Mouse (Mus musculus): Measurements from ENCODE around the gene Birc5. TPM values are rescaled to one million over a fixed set of nuclear protein-coding genes. Genes with fewer than 3 reads are reported as not detected.

Birc5 gene
- polyA plus RNA-seq, 1 experiment from 2014 or later: 37.9 TPM

DNA sequence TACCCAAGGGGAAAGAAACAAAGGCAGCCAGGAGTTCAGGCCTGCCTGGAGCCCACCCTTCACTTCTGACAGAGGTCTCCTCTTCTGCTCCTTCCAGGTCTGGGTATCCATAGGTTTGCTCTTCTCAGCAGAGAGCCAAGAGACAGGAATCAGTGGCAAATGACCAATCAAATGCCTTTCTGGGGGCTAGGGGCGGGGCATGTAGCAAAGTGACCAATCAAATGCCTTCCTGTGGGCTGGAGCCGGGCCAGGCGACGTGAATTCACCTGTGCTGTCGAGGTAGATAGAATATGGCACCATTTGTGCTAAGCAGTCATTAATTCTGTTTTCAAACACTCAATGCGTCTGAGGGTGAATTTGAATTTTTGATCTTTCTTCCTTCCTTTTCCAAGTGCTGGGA, 43.1 kb downstream of the Birc5 start:
- peaks cover 5% of the 10 kb centered on the region; the same call in 1 of the 2 replicates for H3K27me3 ChIP-seq (replicated peaks; ENCODE audit: control insufficient read depth, insufficient read depth, low read length)
- H3K4me2 ChIP-seq (ENCODE audit: low read length): no peak overlapping the region
- no peaks in the 10 kb centered on the region for H3K36me3 ChIP-seq (ENCODE audit: control insufficient read depth, insufficient read depth, low read length)
- 59% methylated on average over 6 of the region's 6 CpGs for WGBS
- H3K9ac ChIP-seq (ENCODE audit: low read depth, low read length): no peak overlapping the region
- no peak for ATAC-seq
- peaks cover 26% of the 10 kb centered on the region for H3K4me1 ChIP-seq (ENCODE audit: control insufficient read depth, insufficient read depth, low read depth, low read length)
- no peak overlapping the region for H3K4me3 ChIP-seq (ENCODE audit: low read length)
- H3K27ac ChIP-seq (ENCODE audit: low read depth, low read length): no peak overlapping the region
- no peaks in the 10 kb centered on the region for H3K9me3 ChIP-seq (ENCODE audit: control insufficient read depth, low read length)

DNA sequence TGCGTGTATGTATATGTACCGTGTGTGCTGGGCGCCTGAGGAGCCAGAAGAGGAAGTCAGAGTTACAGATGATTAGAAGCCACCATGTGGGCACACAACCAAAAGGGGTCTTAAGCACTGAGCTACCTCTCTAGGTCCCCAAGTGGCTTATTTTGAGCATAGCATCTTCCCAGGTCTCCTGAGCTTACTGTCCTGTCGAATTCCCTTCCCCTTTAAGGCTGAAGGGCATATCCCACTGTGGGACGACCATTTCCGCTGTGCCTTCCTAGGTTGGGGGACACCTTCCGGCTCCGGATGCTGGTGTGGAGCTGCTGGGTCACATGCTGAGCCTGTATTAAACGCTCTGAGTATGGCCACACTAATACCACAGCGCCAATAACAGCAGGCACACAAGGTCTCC, 45.6 kb downstream of the Birc5 start:
- Histone ChIP-seq H3K36me3 (ENCODE audit: control insufficient read depth, insufficient read depth, low read length) (no peaks in the 10 kb centered on the region), H3K4me2 (ENCODE audit: low read length) (no peak overlapping the region), H3K4me3 (ENCODE audit: low read length) (no peak overlapping the region), H3K4me1 (ENCODE audit: control insufficient read depth, insufficient read depth, low read depth, low read length) (peaks cover 15% of the 10 kb centered on the region), H3K27ac (ENCODE audit: low read depth, low read length) (no peak overlapping the region), H3K9me3 (ENCODE audit: control insufficient read depth, low read length) (no peaks in the 10 kb centered on the region), H3K27me3 (replicated peaks; ENCODE audit: control insufficient read depth, insufficient read depth, low read length) (peaks cover 5% of the 10 kb centered on the region; the same call in 1 of the 2 replicates), H3K9ac (ENCODE audit: low read depth, low read length) (no peak overlapping the region)
- ATAC-seq: no peak
- WGBS: 67% methylated on average over 10 of the region's 10 CpGs

DNA sequence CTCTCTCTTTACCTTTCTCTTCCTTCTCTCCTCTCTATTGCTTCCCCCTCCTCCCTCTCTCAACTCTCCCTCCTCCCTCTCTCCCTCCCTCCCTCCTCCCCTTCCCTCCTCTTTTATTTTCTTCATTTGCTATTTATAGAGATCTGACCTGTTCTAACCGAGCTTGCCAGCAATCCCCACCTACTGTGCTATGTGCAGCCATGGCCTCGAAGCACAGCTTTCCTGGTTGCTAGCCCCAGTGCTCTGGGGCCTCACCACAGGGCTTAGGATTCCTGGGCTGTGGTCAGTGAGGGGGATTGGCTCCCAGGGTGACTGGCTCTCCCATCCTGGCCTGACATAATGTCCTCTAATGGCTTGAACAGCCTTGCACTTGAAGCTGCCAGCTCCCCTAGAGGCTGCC, 47.5 kb downstream of the Birc5 start:
- Histone ChIP-seq H3K9me3 (ENCODE audit: control insufficient read depth, low read length) (no peaks in the 10 kb centered on the region), H3K27ac (ENCODE audit: low read depth, low read length) (no peak overlapping the region), H3K4me1 (ENCODE audit: control insufficient read depth, insufficient read depth, low read depth, low read length) (no peaks in the 10 kb centered on the region), H3K4me2 (ENCODE audit: low read length) (no peak overlapping the region), H3K9ac (ENCODE audit: low read depth, low read length) (no peak overlapping the region), H3K27me3 (replicated peaks; ENCODE audit: control insufficient read depth, insufficient read depth, low read length) (peaks cover 3% of the 10 kb centered on the region; the same call in 1 of the 2 replicates), H3K36me3 (ENCODE audit: control insufficient read depth, insufficient read depth, low read length) (no peaks in the 10 kb centered on the region), H3K4me3 (ENCODE audit: low read length) (no peak overlapping the region)
- whole genome bisulfite sequencing: 43% methylated on average over 2 of the region's 2 CpGs
- no peak for ATAC-seq

DNA sequence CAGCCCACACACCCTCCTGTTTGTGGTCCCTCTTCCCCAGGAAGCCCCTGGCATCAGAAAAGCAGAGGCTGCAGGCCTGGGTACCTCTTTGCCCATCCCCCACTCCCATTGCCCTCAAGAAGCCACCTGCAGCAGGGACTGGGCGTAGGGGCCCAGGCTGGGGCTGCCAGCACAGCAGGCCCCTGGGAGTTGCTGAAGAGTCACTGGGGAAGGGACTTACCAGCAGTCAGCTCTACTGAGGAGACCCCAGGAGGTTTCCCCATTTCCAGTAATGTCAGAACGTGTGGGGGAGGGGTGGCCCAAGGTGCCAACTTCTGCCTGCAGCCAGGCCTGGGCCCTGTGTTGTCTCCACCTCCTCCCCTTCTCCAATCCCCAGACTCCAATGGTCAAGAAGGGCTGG, 53.2 kb downstream of the Birc5 start:
- Histone ChIP-seq H3K27ac (ENCODE audit: low read depth, low read length) (no peak overlapping the region), H3K27me3 (replicated peaks; ENCODE audit: control insufficient read depth, insufficient read depth, low read length) (no peaks in the 10 kb centered on the region), H3K36me3 (ENCODE audit: control insufficient read depth, insufficient read depth, low read length) (no peaks in the 10 kb centered on the region), H3K9me3 (ENCODE audit: control insufficient read depth, low read length) (no peaks in the 10 kb centered on the region), H3K4me3 (ENCODE audit: low read length) (no peak overlapping the region), H3K9ac (ENCODE audit: low read depth, low read length) (no peak overlapping the region), H3K4me2 (ENCODE audit: low read length) (no peak overlapping the region), H3K4me1 (ENCODE audit: control insufficient read depth, insufficient read depth, low read depth, low read length) (no peaks in the 10 kb centered on the region)
- no peak for ATAC-seq
- 64% methylated on average over 2 of the region's 2 CpGs for WGBS

DNA sequence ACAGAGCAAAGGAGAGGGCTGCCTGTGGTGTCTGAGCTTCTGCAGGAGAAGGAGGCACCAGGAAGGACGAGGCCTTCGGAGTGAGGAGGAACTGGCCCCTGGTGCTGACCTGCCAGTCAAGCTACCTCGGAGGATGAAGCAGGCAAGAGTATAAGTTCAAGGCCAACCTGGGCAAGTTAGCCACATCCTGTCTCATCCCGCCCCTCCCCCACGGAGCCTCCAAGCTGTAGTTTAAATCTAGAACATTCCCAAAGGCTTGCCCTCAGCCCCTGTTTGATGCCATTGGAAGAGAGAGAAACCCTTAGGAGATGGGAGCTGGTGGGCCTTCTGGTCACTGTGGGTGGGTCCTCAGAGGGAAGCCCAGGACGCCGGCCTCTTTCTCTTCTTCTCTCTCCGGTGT, 55.4 kb downstream of the Birc5 start:
- Histone ChIP-seq H3K9me3 (ENCODE audit: control insufficient read depth, low read length) (no peaks in the 10 kb centered on the region), H3K9ac (ENCODE audit: low read depth, low read length) (no peak overlapping the region), H3K4me2 (ENCODE audit: low read length) (no peak overlapping the region), H3K4me1 (ENCODE audit: control insufficient read depth, insufficient read depth, low read depth, low read length) (no peaks in the 10 kb centered on the region), H3K27ac (ENCODE audit: low read depth, low read length) (no peak overlapping the region), H3K27me3 (replicated peaks; ENCODE audit: control insufficient read depth, insufficient read depth, low read length) (no peaks in the 10 kb centered on the region), H3K4me3 (ENCODE audit: low read length) (no peak overlapping the region), H3K36me3 (ENCODE audit: control insufficient read depth, insufficient read depth, low read length) (no peaks in the 10 kb centered on the region)
- no peak for ATAC-seq
- WGBS: 91% methylated on average over 8 of the region's 8 CpGs

Other genes with a start within 250 kb of the Birc5 start
- 18.9 and 21.4 TPM in 2 replicates for gene Tnrc6c, start 195.0 kb upstream of the Birc5 start, polyA plus RNA-seq (2015; fragmentation: Nextera tagmentation; extraction: Ambion mirVana)
- gene Tmc8, start 67.2 kb upstream of the Birc5 start, polyA plus RNA-seq (2015; fragmentation: Nextera tagmentation; extraction: Ambion mirVana): 0.76 and 1.0 TPM in 2 replicates
- gene Tmc6, start 67.1 kb upstream of the Birc5 start, polyA plus RNA-seq (2015; fragmentation: Nextera tagmentation; extraction: Ambion mirVana): 6.4 and 6.6 TPM in 2 replicates
- gene 6030468B19Rik, start 51.6 kb upstream of the Birc5 start, polyA plus RNA-seq (2015; fragmentation: Nextera tagmentation; extraction: Ambion mirVana): not detected in 2 replicates
- gene Gm20708, start 39.6 kb upstream of the Birc5 start, polyA plus RNA-seq (2015; fragmentation: Nextera tagmentation; extraction: Ambion mirVana): 1.1 and 1.8 TPM in 2 replicates
- 17.4 and 20.9 TPM in 2 replicates for gene Syngr2, start 39.6 kb upstream of the Birc5 start, polyA plus RNA-seq (2015; fragmentation: Nextera tagmentation; extraction: Ambion mirVana)
- gene Afmid, start 23.3 kb upstream of the Birc5 start, polyA plus RNA-seq (2015; fragmentation: Nextera tagmentation; extraction: Ambion mirVana): 7.0 and 8.5 TPM in 2 replicates
- 19.6 and 21.2 TPM in 2 replicates for gene Tk1, start 23.2 kb upstream of the Birc5 start, polyA plus RNA-seq (2015; fragmentation: Nextera tagmentation; extraction: Ambion mirVana)
- gene Tmem235, start 11.5 kb downstream of the Birc5 start, polyA plus RNA-seq (2015; fragmentation: Nextera tagmentation; extraction: Ambion mirVana): 0.08 TPM in 1 of 2 replicates, not detected in the other
- gene Tha1, start 24.2 kb downstream of the Birc5 start, polyA plus RNA-seq (2015; fragmentation: Nextera tagmentation; extraction: Ambion mirVana): 4.5 and 5.5 TPM in 2 replicates
- gene Socs3, start 120.8 kb downstream of the Birc5 start, polyA plus RNA-seq (2015; fragmentation: Nextera tagmentation; extraction: Ambion mirVana): 7.5 and 8.9 TPM in 2 replicates
- 67.3 and 68.4 TPM in 2 replicates for gene Pgs1, start 137.0 kb downstream of the Birc5 start, polyA plus RNA-seq (2015; fragmentation: Nextera tagmentation; extraction: Ambion mirVana)